Mouse (Mus musculus) G1E (cell line): ENCODE data around the gene Tmem218.

Experiments used
- CTCF ChIP-seq: IDR thresholded peaks from 2 replicates; pipeline ENCODE4 v1.5.1; 2012; ENCODE audit warnings: low read depth, low read length, inconsistent platforms, mixed read lengths
- TAL1 ChIP-seq: conservative IDR thresholded peaks from 2 replicates; pipeline ENCODE4 v1.6.1; 2012; ENCODE audit warnings: low read depth, low read length, inconsistent platforms, mixed read lengths

- no peak for TF ChIP-seq CTCF
- no peak for TF ChIP-seq TAL1
Measured at GRCm38 (mm10) chr9:37183176-37183575, 24.8 kb upstream of the Tmem218 start.
